Mouse (Mus musculus) liver, embryonic 14.5 days (tissue): ENCODE measurements at regions not wholly inside any gene's neighbourhood (a gene's known extent, or its start where the extent isn't known, plus 50 kb on each side); places are given as distances from the start of the nearest gene placed in this dataset.

Source experiments
- ATAC-seq: fragments of 200-750 bp; cut with Nextera tagmentation; 2 replicates; pipeline ENCODE4 v1.8.0; 2017; ENCODE audit warnings: moderate number of reproducible peaks, mild to moderate bottlenecking, moderate library complexity; ENCODE audit not compliant: insufficient read depth
- DNase-seq, 3 experiments: peaks; one replicate each; pipeline ENCODE4 v3.0.0-alpha.2; 2012 to 2013; ENCODE audit warnings: low read depth in 3 of 3, low spot score in 3 of 3
- H3K27ac ChIP-seq: fragments of 300-500 bp; sonication (generic); 2 replicates; pipeline ENCODE4 v1.5.1; 2014; ENCODE audit warnings: moderate library complexity, mild to moderate bottlenecking, control low read depth, inconsistent platforms
- H3K27me3 ChIP-seq: fragments of 300-500 bp; sonication (generic); 2 replicates; pipeline ENCODE4 v1.6.1; 2014; ENCODE audit warnings: mild to moderate bottlenecking, low read length, moderate library complexity; ENCODE audit not compliant: control insufficient read depth, insufficient read depth
- H3K36me3 ChIP-seq: fragments of 300-500 bp; sonication (generic); replicated peaks from 2 replicates; pipeline ENCODE4 v1.6.1; 2014; ENCODE audit warnings: low read depth; ENCODE audit not compliant: control insufficient read depth, insufficient read depth
- H3K4me1 ChIP-seq, 2 experiments: fragments of 200-500 bp in 1 of 2; fragments of 300-500 bp in 1 of 2; sonication (generic) in 1 of 2; replicated peaks; 2 replicates each; pipeline ENCODE4 v1.6.1; 2012 to 2014; ENCODE audit warnings: antibody characterized with exemption in 1 of 2, inconsistent platforms in 1 of 2, low read length in 1 of 2; ENCODE audit not compliant: control insufficient read depth in 2 of 2, insufficient read depth in 2 of 2
- H3K4me2 ChIP-seq: fragments of 300-500 bp; sonication (generic); 2 replicates; pipeline ENCODE4 v1.6.1; 2014; ENCODE audit warnings: low read depth, mild to moderate bottlenecking, control low read depth, moderate library complexity
- H3K4me3 ChIP-seq, 2 experiments: fragments of 200-500 bp in 1 of 2; fragments of 300-500 bp in 1 of 2; sonication (generic) in 1 of 2; 2 replicates each; pipeline ENCODE4 v1.5.1; 2012 to 2014; ENCODE audit warnings: low read depth in 2 of 2, low read length in 2 of 2, mild to moderate bottlenecking in 2 of 2, control low read depth in 1 of 2, inconsistent platforms in 1 of 2, moderate library complexity in 1 of 2; ENCODE audit not compliant: insufficient read depth in 1 of 2
- H3K9ac ChIP-seq: fragments of 300-500 bp; sonication (generic); replicated peaks from 2 replicates; pipeline ENCODE4 v1.6.1; 2014; ENCODE audit warnings: mild to moderate bottlenecking, control low read depth, moderate library complexity
- H3K9me3 ChIP-seq: fragments of 300-500 bp; sonication (generic); 2 replicates; pipeline ENCODE4 v1.6.1; 2016; ENCODE audit warnings: low read length, mixed read lengths; ENCODE audit not compliant: control insufficient read depth
- CTCF ChIP-seq: IDR thresholded peaks from 2 replicates; pipeline ENCODE4 v1.5.1; 2016; ENCODE audit warnings: antibody characterized with exemption, low read depth, control low read depth
- EP300 ChIP-seq: IDR thresholded peaks from 2 replicates; pipeline ENCODE4 v1.6.1; 2016; ENCODE audit warnings: antibody characterized with exemption, low read depth
- WGBS: fragments of 180-500 bp; shearing (Covaris S2); extraction: QIAGEN DNeasy Blood & Tissue Kit; methylation state at CpG from one replicate; pipeline ENCODE4 v1.1.7; 2014; ENCODE audit not compliant: insufficient replicate concordance; 5-methylcytosine and 5-hydroxymethylcytosine counted together

DNA sequence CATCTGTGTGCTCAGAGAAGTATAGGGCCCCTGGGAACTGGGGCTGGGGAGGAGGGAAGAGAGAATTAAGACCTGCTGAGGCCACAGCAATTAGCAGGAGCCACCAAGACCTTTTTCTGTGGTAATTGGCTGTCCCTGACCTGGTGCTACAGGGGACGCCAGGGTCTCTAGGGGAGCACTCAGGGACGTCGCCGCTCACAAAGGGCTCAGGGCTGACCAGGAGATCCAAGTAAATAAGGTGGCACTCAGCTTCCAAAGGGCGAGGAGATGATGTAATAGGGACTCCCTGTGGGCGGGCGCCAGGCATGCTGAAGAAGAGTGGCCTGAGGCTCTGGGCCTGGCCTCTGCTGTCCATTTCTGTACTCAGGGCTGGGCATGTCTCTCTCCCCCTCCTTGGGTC, 363.2 kb upstream of the 3110018I06Rik start:
- Histone ChIP-seq H3K27me3 (no peaks in the 10 kb centered on the region), H3K9ac (no peak overlapping the region), H3K27ac (no peak overlapping the region), H3K4me1 (no peaks in the 10 kb centered on the region), H3K4me3 (no peak overlapping the region), H3K9me3 (no peaks in the 10 kb centered on the region), H3K36me3 (no peaks in the 10 kb centered on the region), H3K4me2 (no peak overlapping the region)
- 55% methylated on average over 7 of the region's 7 CpGs for WGBS
- TF ChIP-seq CTCF, result no peak
- no peak for TF ChIP-seq EP300
- DNase-seq (no peak), ATAC-seq (no peak)

- Histone ChIP-seq H3K27ac (no peak overlapping the region), H3K4me3 (no peak overlapping the region), H3K9ac (no peak overlapping the region), H3K4me1 (no peaks in the 10 kb centered on the region), H3K27me3 (no peaks in the 10 kb centered on the region), H3K9me3 (no peaks in the 10 kb centered on the region), H3K4me2 (no peak overlapping the region), H3K36me3 (no peaks in the 10 kb centered on the region)
- 61% methylated on average over 10 of the region's 10 CpGs for WGBS
- ATAC-seq, result no peak
- TF ChIP-seq CTCF (no peak), EP300 (no peak)
- DNase-seq, result no peak
Measured at GRCm38 (mm10) chr12:107126056-107126455, 362.4 kb upstream of the 3110018I06Rik start.

DNA sequence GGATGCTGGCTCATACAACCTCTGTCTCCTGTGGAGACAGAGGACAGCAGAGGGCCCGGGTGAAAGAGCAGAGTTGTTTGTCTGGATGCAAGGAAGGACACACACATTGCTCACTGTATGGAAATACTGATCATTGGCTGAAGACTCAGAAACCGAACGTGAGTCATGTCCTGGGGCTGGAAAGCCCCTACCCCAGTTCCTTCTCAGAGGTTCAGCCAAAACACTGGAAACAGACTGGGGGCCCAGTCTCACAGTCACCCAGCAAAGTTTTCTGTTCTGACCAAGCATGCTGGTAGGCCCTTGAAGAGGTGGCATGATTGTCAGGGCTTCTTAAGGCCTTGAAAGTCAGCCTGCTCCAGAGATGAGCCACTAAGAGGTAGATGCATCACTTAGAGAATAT, 360.8 kb upstream of the 3110018I06Rik start:
- no peak for ATAC-seq
- WGBS, result 61% methylated on average over 3 of the region's 3 CpGs

GRCm38 (mm10) chr12:107129232-107129631, 359.2 kb upstream of the 3110018I06Rik start:
- Histone ChIP-seq H3K27me3 (no peaks in the 10 kb centered on the region), H3K9ac (no peak overlapping the region), H3K4me2 (no peak overlapping the region), H3K4me1 (no peaks in the 10 kb centered on the region), H3K9me3 (no peaks in the 10 kb centered on the region), H3K27ac (no peak overlapping the region), H3K4me3 (no peak overlapping the region), H3K36me3 (no peaks in the 10 kb centered on the region)
- TF ChIP-seq EP300 (no peak), CTCF (no peak)
- ATAC-seq (no peak), DNase-seq (no peak)
- 52% methylated on average over 6 of the region's 6 CpGs for WGBS

More for the DNA sequence above, 360.8 kb upstream of the 3110018I06Rik start:
- TF ChIP-seq EP300, result no peak
- no peak for TF ChIP-seq CTCF
- Histone ChIP-seq H3K27me3 (no peaks in the 10 kb centered on the region), H3K4me2 (no peak overlapping the region), H3K4me3 (no peak overlapping the region), H3K9me3 (no peaks in the 10 kb centered on the region), H3K4me1 (no peaks in the 10 kb centered on the region), H3K36me3 (no peaks in the 10 kb centered on the region), H3K27ac (no peak overlapping the region), H3K9ac (no peak overlapping the region)
- DNase-seq, result no peak

GRCm38 (mm10) chr12:107131351-107131750, 357.1 kb upstream of the 3110018I06Rik start:
- no peak overlapping the region for H3K9ac ChIP-seq
- H3K4me2 ChIP-seq, result no peak overlapping the region
- DNase-seq (no peak), ATAC-seq (no peak)
- H3K27ac ChIP-seq, result no peak overlapping the region
- no peaks in the 10 kb centered on the region for H3K4me1 ChIP-seq
- TF ChIP-seq CTCF (no peak), EP300 (no peak)
- H3K9me3 ChIP-seq, result no peaks in the 10 kb centered on the region
- 56% methylated on average over 7 of the region's 7 CpGs for WGBS
- no peak overlapping the region for H3K4me3 ChIP-seq
- no peaks in the 10 kb centered on the region for H3K36me3 ChIP-seq
- H3K27me3 ChIP-seq, result no peaks in the 10 kb centered on the region

GRCm38 (mm10) chr12:107131841-107132240, 356.6 kb upstream of the 3110018I06Rik start:
- no peaks in the 10 kb centered on the region for H3K4me1 ChIP-seq
- H3K27ac ChIP-seq, result no peak overlapping the region
- DNase-seq, result no peak
- WGBS, result 58% methylated on average over 6 of the region's 6 CpGs
- no peak for TF ChIP-seq CTCF
- no peak for TF ChIP-seq EP300
- no peaks in the 10 kb centered on the region for H3K9me3 ChIP-seq
- H3K9ac ChIP-seq, result no peak overlapping the region
- no peaks in the 10 kb centered on the region for H3K27me3 ChIP-seq
- ATAC-seq, result no peak
- H3K4me3 ChIP-seq, result no peak overlapping the region
- H3K4me2 ChIP-seq, result no peak overlapping the region
- H3K36me3 ChIP-seq, result no peaks in the 10 kb centered on the region
